In genomic region chr7:144620315-144620714, GRCm38 (mm10) we compare ENCODE assay signal across 17 mouse cellular contexts.
"Had no signal": no experiment of that assay in that cellular context is flagged by ENCODE, and none has a peak within 500 bp of the region (broad histone marks: within the 10 kb centered on the region; RNA-seq: fewer than 3 reads in every experiment).

No protein-coding gene starts in this region.

- H3K27me3 ChIP-seq: intestine, embryonic 15.5 days; kidney, embryonic 15.5 days; neural tube, embryonic 12.5 days; stomach, embryonic 15.5 days had no signal

- H3K4me3 ChIP-seq: intestine, embryonic 15.5 days; kidney, embryonic 15.5 days; left cerebral cortex, adult 2 months; liver, embryonic 13.5 days; megakaryocyte, embryonic 14.5 days; neural tube, embryonic 12.5 days; stomach, embryonic 15.5 days had no signal

- H3K4me1 ChIP-seq: intestine, embryonic 15.5 days; liver, embryonic 13.5 days; megakaryocyte, embryonic 14.5 days; neural tube, embryonic 12.5 days; stomach, embryonic 15.5 days had no signal

- H3K9ac ChIP-seq: intestine, embryonic 15.5 days; kidney, embryonic 15.5 days; liver, embryonic 13.5 days; neural tube, embryonic 12.5 days; stomach, embryonic 15.5 days had no signal

- H3K4me2 ChIP-seq: intestine, embryonic 15.5 days; kidney, embryonic 15.5 days; liver, embryonic 13.5 days; midbrain, embryonic 11.5 days; neural tube, embryonic 12.5 days; stomach, embryonic 15.5 days had no signal

- ATAC-seq: intestine, embryonic 15.5 days had no signal

- H3K9me3 ChIP-seq: intestine, embryonic 15.5 days; kidney, embryonic 15.5 days; liver, embryonic 13.5 days; neural tube, embryonic 12.5 days; stomach, embryonic 15.5 days had no signal

- DNase-seq: kidney, adult 11 months; kidney, adult 8-10 months; kidney, postnatal 10 days; kidney, postnatal 36 days; liver, embryonic 13.5 days; midbrain, embryonic 14.5 days; retina, postnatal 1 day; right cerebral cortex, postnatal 25 days; spleen, adult 18-20 months; thymus, postnatal 25 days had no signal

- H3K27ac ChIP-seq: intestine, embryonic 15.5 days; kidney, embryonic 15.5 days; left cerebral cortex, adult 2 months; liver, embryonic 13.5 days; neural tube, embryonic 12.5 days; stomach, embryonic 15.5 days had no signal

- H3K36me3 ChIP-seq: liver, embryonic 13.5 days; neural tube, embryonic 12.5 days had no signal
